Mouse (Mus musculus): Measurements from ENCODE around the gene Pla2g4f. TPM values are rescaled to one million over a fixed set of nuclear protein-coding genes. Genes with fewer than 3 reads are reported as not detected.
A peak's percentile ranks its signal among the peaks of the same experiment; 100 is the strongest.

Pla2g4f gene
- not detected in 2 replicates for polyA plus RNA-seq (2012; ENCODE audit: insufficient read depth, insufficient read length, missing spikeins)

GRCm38 (mm10) chr2:120313976-120314375 is at the start of gene Pla2g4f:
Gene Pla2g4f (minus strand): TSS chr2:120314165.
- Histone ChIP-seq H3K4me3 (ENCODE audit: insufficient read depth, low read depth, low read length) (no peak within 1 kb of the TSS), H3K4me1 (ENCODE audit: control insufficient read depth, insufficient read depth, insufficient read length, low read length) (no peaks in the 10 kb centered on the region), H3K27ac (replicated peaks; ENCODE audit: low read depth, low read length) (no peak within 1 kb of the TSS)

DNA sequence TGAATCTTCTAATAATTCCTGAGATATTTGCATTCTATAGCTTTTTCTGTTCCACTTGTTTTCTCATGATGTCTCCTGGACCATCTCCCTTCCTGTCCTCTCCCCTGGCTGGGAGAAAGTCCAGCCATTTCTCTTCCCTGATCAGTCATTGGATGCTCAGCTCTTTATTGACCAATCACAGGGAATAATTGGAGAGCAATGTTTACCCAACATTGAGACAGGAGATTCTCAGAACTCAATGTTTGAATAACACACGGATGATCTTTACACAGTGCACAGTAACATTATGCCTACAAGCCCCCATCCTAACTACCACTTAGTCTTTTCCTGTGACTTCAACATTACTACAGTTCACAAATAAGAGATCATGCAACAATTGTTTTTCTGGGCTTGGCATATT is 46.5 kb upstream of the Pla2g4f start:
- Histone ChIP-seq H3K4me3 (ENCODE audit: insufficient read depth, low read depth, low read length) (no peak overlapping the region), H3K4me1 (ENCODE audit: control insufficient read depth, insufficient read depth, insufficient read length, low read length) (no peaks in the 10 kb centered on the region), H3K27ac (replicated peaks; ENCODE audit: low read depth, low read length) (no peak overlapping the region)

DNA sequence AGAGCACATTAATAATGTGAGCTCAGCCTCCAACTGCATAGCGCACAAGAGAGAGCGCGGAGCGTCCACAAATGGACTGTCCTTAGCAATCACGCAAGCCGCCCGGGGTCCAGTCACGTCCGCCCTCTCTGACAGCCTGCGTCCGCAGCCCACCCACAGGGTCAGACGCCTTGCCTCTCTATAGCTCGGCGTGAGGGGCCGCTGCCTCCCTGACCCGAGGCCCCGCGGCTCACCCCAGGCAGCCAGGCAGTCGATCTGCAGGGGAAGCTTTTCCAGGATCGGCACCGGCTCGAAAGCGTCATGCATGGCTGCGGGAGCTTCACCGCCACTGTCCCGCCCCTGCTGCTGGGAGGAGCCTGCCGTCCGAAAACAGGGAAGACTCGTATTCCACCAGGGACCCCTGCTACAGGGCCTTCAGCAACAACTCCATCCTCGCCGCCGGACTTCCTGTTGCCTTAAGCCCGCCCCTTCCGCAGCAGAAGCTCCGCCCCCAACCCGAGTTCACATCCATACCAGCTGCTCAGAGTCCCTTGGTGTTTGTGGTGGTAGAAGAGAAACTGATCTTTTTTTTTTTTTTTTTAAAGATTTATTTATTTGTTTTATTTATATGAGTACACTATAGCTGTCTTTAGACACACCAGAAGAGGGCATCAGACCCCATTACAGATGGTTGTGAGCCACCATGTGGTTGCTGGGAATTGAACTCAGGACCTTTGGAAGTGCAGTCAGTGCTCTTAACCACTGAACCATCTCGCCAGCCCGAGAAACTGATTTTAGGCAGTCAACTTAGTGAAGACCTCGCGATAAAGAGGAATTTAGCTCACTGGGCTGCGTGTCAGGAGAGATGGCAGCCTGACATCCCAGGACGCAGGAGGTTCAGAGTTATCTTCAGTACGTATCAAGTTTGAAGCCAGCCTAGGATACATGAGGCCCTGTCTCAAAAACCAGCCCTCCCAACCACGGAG is 39.0 kb upstream of the Pla2g4f start, which contains the start of gene Vps39:
Gene Vps39 (minus strand): TSS at position 456 of the 965 bp plus-strand sequence.
- H3K4me3 ChIP-seq (ENCODE audit: insufficient read depth, low read depth, low read length), result peak within 1 kb of the TSS; percentile 90
- 0 out of 2 replicates have a peak, but pooled peaks cover 5% of the 10 kb centered on the region for H3K4me1 ChIP-seq (ENCODE audit: control insufficient read depth, insufficient read depth, insufficient read length, low read length)
- 0 out of 2 replicates have a peak within 1 kb of the TSS, but pooled peaks have one; percentile 15 for H3K27ac ChIP-seq (replicated peaks; ENCODE audit: low read depth, low read length)

- H3K4me1 ChIP-seq (ENCODE audit: control insufficient read depth, insufficient read depth, insufficient read length, low read length), result 0 out of 2 replicates have a peak, but pooled peaks cover 5% of the 10 kb centered on the region
- no peak overlapping the region for H3K4me3 ChIP-seq (ENCODE audit: insufficient read depth, low read depth, low read length)
- H3K27ac ChIP-seq (replicated peaks; ENCODE audit: low read depth, low read length), result no peak overlapping the region
Measured at GRCm38 (mm10) chr2:120351321-120351720, 37.4 kb upstream of the Pla2g4f start.

- Histone ChIP-seq H3K4me1 (ENCODE audit: control insufficient read depth, insufficient read depth, insufficient read length, low read length) (0 out of 2 replicates have a peak, but pooled peaks cover 5% of the 10 kb centered on the region), H3K27ac (replicated peaks; ENCODE audit: low read depth, low read length) (peak overlapping the region; percentile 54), H3K4me3 (ENCODE audit: insufficient read depth, low read depth, low read length) (0 out of 2 replicates have a peak overlapping the region, but pooled peaks have one; percentile 13)
Measured at GRCm38 (mm10) chr2:120348120-120348519, 34.2 kb upstream of the Pla2g4f start.

GRCm38 (mm10) chr2:120341741-120342140 is 27.8 kb upstream of the Pla2g4f start:
- H3K4me3 ChIP-seq (ENCODE audit: insufficient read depth, low read depth, low read length), result no peak overlapping the region
- no peak overlapping the region for H3K27ac ChIP-seq (replicated peaks; ENCODE audit: low read depth, low read length)
- H3K4me1 ChIP-seq (ENCODE audit: control insufficient read depth, insufficient read depth, insufficient read length, low read length), result no peaks in the 10 kb centered on the region

GRCm38 (mm10) chr2:120337886-120338285 is 23.9 kb upstream of the Pla2g4f start:
- Histone ChIP-seq H3K4me3 (ENCODE audit: insufficient read depth, low read depth, low read length) (no peak overlapping the region), H3K4me1 (ENCODE audit: control insufficient read depth, insufficient read depth, insufficient read length, low read length) (no peaks in the 10 kb centered on the region), H3K27ac (replicated peaks; ENCODE audit: low read depth, low read length) (no peak overlapping the region)

DNA sequence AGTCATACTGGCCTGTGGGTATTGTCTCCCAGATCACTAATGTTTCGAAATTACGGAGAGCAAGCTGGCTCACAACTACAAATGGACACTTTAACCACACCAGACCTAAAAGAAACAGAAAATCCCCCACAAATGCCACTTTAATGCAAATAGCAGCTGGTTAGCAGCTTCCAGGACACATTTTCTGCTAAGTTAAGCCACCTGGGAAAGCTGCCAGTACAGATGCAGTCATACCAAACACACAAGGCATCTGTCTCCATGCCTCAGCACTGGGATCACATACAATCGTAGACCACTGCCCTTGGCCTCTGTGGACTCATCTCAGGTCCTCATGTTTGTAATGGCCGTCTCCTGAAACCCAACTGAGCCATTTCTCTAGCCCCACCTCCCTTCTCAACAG is 17.6 kb upstream of the Pla2g4f start:
- no peak overlapping the region for H3K27ac ChIP-seq (replicated peaks; ENCODE audit: low read depth, low read length)
- H3K4me1 ChIP-seq (ENCODE audit: control insufficient read depth, insufficient read depth, insufficient read length, low read length), result no peaks in the 10 kb centered on the region
- H3K4me3 ChIP-seq (ENCODE audit: insufficient read depth, low read depth, low read length), result no peak overlapping the region

GRCm38 (mm10) chr2:120315077-120315476 is 1.1 kb upstream of the Pla2g4f start:
- Histone ChIP-seq H3K4me1 (ENCODE audit: control insufficient read depth, insufficient read depth, insufficient read length, low read length) (no peaks in the 10 kb centered on the region), H3K27ac (replicated peaks; ENCODE audit: low read depth, low read length) (no peak overlapping the region), H3K4me3 (ENCODE audit: insufficient read depth, low read depth, low read length) (no peak overlapping the region)

GRCm38 (mm10) chr2:120314487-120314886 is 522 bp upstream of the Pla2g4f start:
- no peak overlapping the region for H3K27ac ChIP-seq (replicated peaks; ENCODE audit: low read depth, low read length)
- no peak overlapping the region for H3K4me3 ChIP-seq (ENCODE audit: insufficient read depth, low read depth, low read length)

DNA sequence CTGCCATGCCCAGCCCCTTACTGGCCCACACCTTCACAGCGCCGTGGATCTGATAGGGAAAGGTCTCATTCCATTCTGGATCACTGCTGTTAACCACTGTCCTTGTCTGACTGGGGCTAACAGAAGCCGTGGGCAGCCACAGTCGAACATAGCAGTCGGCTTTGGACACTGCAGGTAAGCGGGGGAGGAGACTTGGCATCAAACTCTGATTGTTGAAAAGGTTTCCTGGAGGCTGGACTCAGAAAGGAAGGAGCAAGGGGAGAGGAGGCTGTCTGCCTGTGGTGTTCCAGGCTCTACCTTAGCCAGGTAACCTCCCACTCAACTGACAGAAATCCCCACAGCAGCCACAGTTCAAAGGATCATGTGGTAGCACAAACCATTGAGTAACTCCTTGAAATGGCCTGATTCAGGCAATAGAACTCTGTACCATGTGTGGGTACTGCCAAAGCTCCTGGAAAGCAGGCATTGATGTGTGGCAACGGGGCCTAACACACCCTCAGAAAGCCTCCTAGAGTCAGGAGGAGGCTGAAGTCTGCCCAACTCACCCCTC is 1.6 kb downstream of the Pla2g4f start:
- H3K4me3 ChIP-seq (ENCODE audit: insufficient read depth, low read depth, low read length), result no peak overlapping the region

More at GRCm38 (mm10) chr2:120314487-120314886, 522 bp upstream of the Pla2g4f start:
- H3K4me1 ChIP-seq (ENCODE audit: control insufficient read depth, insufficient read depth, insufficient read length, low read length), result no peaks in the 10 kb centered on the region

DNA sequence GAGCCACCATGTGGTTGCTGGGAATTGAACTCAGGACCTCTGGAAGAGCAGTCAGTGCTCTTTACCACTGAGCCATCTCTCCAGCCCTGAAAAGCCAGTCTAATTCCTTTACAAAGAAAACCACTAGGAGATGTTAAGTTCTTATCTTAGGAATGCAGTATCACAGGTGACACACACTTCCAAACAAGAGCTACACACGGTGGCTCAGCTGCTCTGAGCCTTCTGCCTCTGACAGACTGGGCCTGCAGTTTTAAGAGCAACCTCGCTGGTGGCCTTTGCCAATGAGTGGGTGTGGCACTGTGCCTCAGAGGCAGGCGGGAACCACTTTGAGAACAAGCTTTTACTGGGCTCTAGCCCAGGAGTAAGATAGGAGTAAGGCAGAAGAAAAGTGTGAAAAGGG is 9.9 kb downstream of the Pla2g4f start:
- H3K27ac ChIP-seq (replicated peaks; ENCODE audit: low read depth, low read length), result no peak overlapping the region
- no peak overlapping the region for H3K4me3 ChIP-seq (ENCODE audit: insufficient read depth, low read depth, low read length)
- no peaks in the 10 kb centered on the region for H3K4me1 ChIP-seq (ENCODE audit: control insufficient read depth, insufficient read depth, insufficient read length, low read length)

More for the DNA sequence above, 1.6 kb downstream of the Pla2g4f start:
- Histone ChIP-seq H3K4me1 (ENCODE audit: control insufficient read depth, insufficient read depth, insufficient read length, low read length) (no peaks in the 10 kb centered on the region), H3K27ac (replicated peaks; ENCODE audit: low read depth, low read length) (no peak overlapping the region)

DNA sequence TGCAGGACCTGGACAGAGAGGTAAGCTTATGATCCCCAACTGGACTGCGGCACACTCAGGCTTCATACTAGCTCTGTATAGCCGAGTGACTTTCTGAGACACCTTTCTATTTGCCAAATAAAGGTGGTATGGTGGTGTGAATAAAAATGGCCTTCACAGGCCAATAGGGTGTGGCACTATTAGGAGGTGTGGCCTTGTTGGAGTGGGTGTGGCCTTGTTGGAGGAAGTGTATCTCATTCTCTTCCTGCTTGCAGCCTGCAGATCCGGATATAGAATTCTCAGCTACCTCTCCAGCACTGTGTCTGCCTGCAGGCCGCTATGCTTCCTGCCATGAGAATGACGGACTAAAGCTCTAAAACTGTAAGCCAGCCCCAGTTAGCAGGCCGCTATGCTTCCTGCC is 12.9 kb downstream of the Pla2g4f start:
- no peak overlapping the region for H3K27ac ChIP-seq (replicated peaks; ENCODE audit: low read depth, low read length)
- no peaks in the 10 kb centered on the region for H3K4me1 ChIP-seq (ENCODE audit: control insufficient read depth, insufficient read depth, insufficient read length, low read length)

GRCm38 (mm10) chr2:120299866-120300265 is 14.1 kb downstream of the Pla2g4f start:
- Histone ChIP-seq H3K4me3 (ENCODE audit: insufficient read depth, low read depth, low read length) (no peak overlapping the region), H3K4me1 (ENCODE audit: control insufficient read depth, insufficient read depth, insufficient read length, low read length) (no peaks in the 10 kb centered on the region), H3K27ac (replicated peaks; ENCODE audit: low read depth, low read length) (no peak overlapping the region)

More for the DNA sequence above, 12.9 kb downstream of the Pla2g4f start:
- no peak overlapping the region for H3K4me3 ChIP-seq (ENCODE audit: insufficient read depth, low read depth, low read length)

GRCm38 (mm10) chr2:120296160-120296559 is 17.8 kb downstream of the Pla2g4f start:
- Histone ChIP-seq H3K27ac (replicated peaks; ENCODE audit: low read depth, low read length) (no peak overlapping the region), H3K4me1 (ENCODE audit: control insufficient read depth, insufficient read depth, insufficient read length, low read length) (no peaks in the 10 kb centered on the region), H3K4me3 (ENCODE audit: insufficient read depth, low read depth, low read length) (no peak overlapping the region)

Data from brown adipose tissue, adult 24 weeks (tissue).